Comparison of ENCODE assay signal across 24 mouse cellular contexts in the genomic region with DNA sequence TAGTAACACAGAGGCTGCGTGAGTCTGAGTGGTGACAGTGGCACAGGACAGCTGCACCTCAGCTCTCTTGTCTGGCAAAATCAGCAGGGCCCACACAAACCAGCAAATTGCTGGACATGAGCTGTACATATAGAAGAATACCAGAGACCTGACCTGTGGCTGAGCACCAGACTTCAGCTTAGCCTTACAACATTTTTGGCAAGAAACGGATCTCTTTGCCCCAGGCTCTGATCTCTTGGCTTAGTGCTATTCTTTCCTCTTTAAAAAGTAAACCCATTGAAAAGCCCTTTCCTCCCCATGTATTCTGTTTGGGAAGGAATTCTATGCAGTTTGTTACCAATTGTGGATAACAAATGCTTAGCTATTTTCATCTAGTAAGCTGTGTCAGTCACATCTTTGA. TPM values are rescaled to one million over a fixed set of nuclear protein-coding genes. Genes with fewer than 3 reads are reported as not detected.
"Had no signal": no experiment of that assay in that cellular context is flagged by ENCODE, and none has a peak within 500 bp of the region (broad histone marks: within the 10 kb centered on the region; RNA-seq: fewer than 3 reads in every experiment).

No protein-coding gene starts in this region.

- DNase-seq: kidney, adult 8-10 months; kidney, postnatal 10 days; kidney, postnatal 36 days; lung, adult 18-20 months; lung, postnatal 14 days; lung, postnatal 4 days; retina, postnatal 1 day; right cerebral cortex, postnatal 25 days; spleen, adult 18-20 months; thymus, postnatal 25 days had no signal

- H3K4me2 ChIP-seq: kidney, embryonic 15.5 days; liver, embryonic 12.5 days; liver, embryonic 15.5 days; lung, embryonic 15.5 days; midbrain, embryonic 13.5 days; neural tube, embryonic 13.5 days; stomach, embryonic 15.5 days had no signal

- H3K9ac ChIP-seq: kidney, embryonic 15.5 days; liver, embryonic 12.5 days; liver, embryonic 15.5 days; lung, embryonic 15.5 days; midbrain, embryonic 13.5 days; neural tube, embryonic 13.5 days; stomach, embryonic 15.5 days had no signal

- ATAC-seq: intestine, postnatal 0 days; liver, embryonic 12.5 days; midbrain, embryonic 13.5 days; midbrain, embryonic 16.5 days had no signal

- H3K9me3 ChIP-seq: kidney, embryonic 15.5 days; liver, embryonic 12.5 days; liver, embryonic 15.5 days; lung, embryonic 15.5 days; midbrain, embryonic 13.5 days; neural tube, embryonic 13.5 days; stomach, embryonic 15.5 days had no signal

- H3K4me3 ChIP-seq: kidney, embryonic 15.5 days; liver, embryonic 12.5 days; liver, embryonic 15.5 days; lung, embryonic 15.5 days; midbrain, embryonic 13.5 days; myocyte; neural tube, embryonic 13.5 days; stomach, embryonic 15.5 days had no signal

- H3K27ac ChIP-seq: kidney, embryonic 15.5 days; liver, embryonic 12.5 days; liver, embryonic 15.5 days; lung, embryonic 15.5 days; midbrain, embryonic 13.5 days; neural tube, embryonic 13.5 days; stomach, embryonic 15.5 days had no signal

- H3K36me3 ChIP-seq: kidney, embryonic 15.5 days; liver, embryonic 15.5 days; lung, embryonic 15.5 days; midbrain, embryonic 13.5 days; neural tube, embryonic 13.5 days; stomach, embryonic 15.5 days had no signal

- H3K27me3 ChIP-seq: kidney, embryonic 15.5 days; liver, embryonic 12.5 days; liver, embryonic 15.5 days; lung, embryonic 15.5 days; midbrain, embryonic 13.5 days; neural tube, embryonic 13.5 days; stomach, embryonic 15.5 days had no signal

- H3K4me1 ChIP-seq: kidney, embryonic 15.5 days; liver, embryonic 15.5 days; neural tube, embryonic 13.5 days; stomach, embryonic 15.5 days had no signal

RNA-seq across cellular contexts. Expression of gene Slc16a12, which starts 58.0 kb away (rescaled TPM):
- total RNA-seq: megakaryocyte progenitor cell, adult 5-6 weeks; megakaryocyte-erythroid progenitor cell, adult 5-6 weeks; monocyte, adult 5-6 weeks; neutrophil, adult 5-6 weeks had no signal
